Mouse (Mus musculus): ENCODE measurements around the gene Pacsin2.
A peak's percentile ranks its signal among the peaks of the same experiment; 100 is the strongest.

Pacsin2 gene

GRCm38 (mm10) chr15:83451621-83452210, 12.7 kb downstream of the Pacsin2 start:
- no peak for DNase-seq (ENCODE audit: low spot score in 2 of 2)

DNA sequence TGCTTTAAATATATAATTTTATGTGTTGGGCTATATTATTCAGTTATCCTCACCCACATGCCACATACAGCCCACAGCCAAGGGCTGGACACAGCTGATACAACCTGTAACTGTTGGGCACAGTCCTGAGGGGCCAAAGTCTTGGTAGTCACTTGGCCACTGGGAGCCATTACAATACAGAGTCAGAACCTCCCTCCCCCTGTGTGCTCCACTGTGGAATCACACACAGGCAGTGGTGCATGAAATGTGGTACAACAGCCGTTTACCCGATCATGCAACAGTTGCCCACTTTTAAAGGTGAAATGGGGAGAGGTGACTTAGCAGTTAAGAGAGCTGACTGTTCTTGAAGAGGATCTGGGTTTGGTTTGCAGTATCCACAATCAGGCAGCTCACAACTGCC, 14.4 kb downstream of the Pacsin2 start:
- DNase-seq (ENCODE audit: low spot score in 2 of 2): no peak

GRCm38 (mm10) chr15:83448646-83449045, 15.8 kb downstream of the Pacsin2 start:
- no peak for DNase-seq (ENCODE audit: low spot score in 2 of 2)

GRCm38 (mm10) chr15:83447791-83448544, 16.4 kb downstream of the Pacsin2 start:
- DNase-seq (ENCODE audit: low spot score in 2 of 2): peak; percentile 75 to 86

GRCm38 (mm10) chr15:83445908-83446307, 18.5 kb downstream of the Pacsin2 start:
- DNase-seq (ENCODE audit: low spot score in 2 of 2): no peak

DNA sequence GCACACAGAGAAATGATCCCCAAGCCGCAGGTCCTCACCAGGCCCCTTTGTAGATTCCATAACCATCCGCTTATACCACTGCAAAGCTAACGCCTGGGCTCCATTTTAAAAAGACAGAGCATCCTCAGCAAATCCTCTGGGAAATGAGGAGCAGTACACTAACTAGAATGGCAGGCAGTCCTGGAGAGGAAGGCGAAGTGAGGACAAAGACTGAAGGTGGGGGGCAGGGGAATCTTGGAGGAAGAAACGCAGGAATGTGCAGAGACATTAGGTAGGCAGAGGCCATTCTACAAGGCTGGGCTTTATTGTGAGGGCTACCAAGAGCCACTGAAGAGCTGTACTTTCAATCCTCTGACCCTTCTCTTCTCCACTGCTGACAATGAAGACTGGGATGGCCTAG, 19.0 kb downstream of the Pacsin2 start:
- no peak for DNase-seq (ENCODE audit: low spot score in 2 of 2)

DNA sequence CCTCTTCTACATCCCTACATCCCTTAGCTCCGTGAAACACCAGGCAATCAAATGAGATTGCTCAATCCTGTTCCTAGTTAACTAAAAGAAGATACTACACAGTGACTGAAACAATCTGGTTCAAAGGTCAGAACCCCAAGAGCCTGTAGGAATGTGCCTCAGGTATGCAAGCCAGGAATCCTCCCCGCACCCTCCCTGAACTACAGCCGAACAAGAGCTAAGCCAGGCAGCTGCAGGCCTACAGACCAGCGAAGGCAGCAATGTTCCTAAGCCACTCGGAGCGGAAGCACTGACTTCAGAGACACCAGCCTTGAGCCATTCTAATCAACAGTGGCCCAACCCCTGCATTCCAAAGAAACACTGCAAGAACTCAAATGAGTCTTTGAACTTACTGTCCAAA, 20.0 kb downstream of the Pacsin2 start:
- DNase-seq (ENCODE audit: low spot score in 2 of 2): no peak

GRCm38 (mm10) chr15:83442495-83443037, 21.8 kb downstream of the Pacsin2 start:
- no peak for DNase-seq (ENCODE audit: low spot score in 2 of 2)

DNA sequence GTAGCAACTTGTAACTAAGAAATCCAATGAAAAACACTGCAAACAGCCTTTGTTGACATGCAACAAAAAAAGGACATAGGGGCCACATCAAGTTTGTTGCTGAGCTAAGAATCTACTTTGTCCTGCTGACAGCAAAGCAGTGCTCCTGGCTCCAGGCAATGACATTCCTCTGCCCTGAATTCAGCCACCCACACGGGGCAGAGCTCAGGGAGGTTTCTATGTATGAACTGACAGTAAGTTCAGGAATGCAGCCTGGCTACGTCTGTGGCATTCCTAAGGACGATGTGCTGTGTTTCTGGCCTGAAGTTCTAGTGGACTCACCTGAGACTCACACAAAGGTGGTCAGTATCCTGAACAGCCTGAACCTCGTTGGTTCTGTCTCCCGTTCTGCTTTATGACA, 23.7 kb downstream of the Pacsin2 start:
- no peak for DNase-seq (ENCODE audit: low spot score in 2 of 2)

- no peak for DNase-seq (ENCODE audit: low spot score in 2 of 2)
Observed at GRCm38 (mm10) chr15:83436541-83436940, 27.9 kb downstream of the Pacsin2 start.

DNA sequence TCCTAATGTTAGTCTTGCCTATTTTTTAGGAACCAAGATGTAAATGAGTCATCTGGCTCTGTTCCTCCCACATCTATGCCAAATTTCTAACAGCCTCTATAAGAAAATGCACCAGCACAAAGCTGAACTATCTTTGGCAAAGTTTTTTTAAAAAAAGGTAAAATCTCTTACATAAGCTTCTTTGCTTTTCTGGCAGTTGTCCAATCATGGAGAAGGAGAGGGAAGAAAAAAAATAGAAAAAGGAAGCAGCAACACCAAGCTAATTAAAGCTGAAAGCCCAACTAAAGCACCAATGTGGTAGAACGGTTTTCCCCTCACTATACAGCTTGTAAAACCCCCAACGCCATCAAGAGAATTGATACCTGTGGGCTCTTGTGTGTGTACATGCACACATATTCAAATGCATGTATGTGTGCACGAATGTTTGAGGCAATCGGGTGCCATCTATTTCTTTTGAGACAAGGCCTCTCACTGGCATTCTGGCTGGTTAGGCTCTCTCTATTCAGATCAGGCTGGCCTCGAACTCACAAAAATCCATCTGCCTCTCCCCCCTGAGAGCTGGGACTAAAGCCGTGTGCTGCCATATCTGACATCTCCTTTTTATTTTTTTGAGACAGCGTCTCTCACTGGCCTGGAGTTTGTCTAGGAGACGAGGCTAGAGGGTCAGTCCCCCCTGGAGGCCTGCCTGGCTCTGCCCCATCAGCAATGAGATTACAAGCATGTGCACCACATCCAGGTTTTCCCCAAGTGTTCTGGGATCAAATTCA, 28.9 kb downstream of the Pacsin2 start:
- DNase-seq (ENCODE audit: low spot score in 2 of 2): no peak

DNA sequence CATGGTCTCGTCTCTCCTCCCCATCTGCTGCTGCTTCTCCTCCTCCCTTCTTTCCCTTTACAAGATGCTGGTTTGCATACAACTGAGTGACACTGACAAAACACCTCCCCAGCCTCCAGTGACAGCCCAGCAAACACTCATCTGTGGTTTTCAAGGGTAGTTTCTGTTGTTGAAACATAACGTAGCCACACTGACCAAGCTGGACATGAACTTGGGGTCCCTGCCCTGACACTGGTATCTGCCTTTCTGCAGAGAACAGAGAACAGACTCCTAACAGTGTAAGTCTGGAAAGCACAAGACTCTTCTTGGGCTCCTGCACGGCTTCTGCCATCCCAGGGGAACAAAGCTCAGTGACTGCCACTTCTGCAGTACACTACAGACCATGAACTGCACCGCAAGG, 29.7 kb downstream of the Pacsin2 start:
- no peak for DNase-seq (ENCODE audit: low spot score in 2 of 2)

- no peak for DNase-seq (ENCODE audit: low spot score in 2 of 2)
Observed at GRCm38 (mm10) chr15:83433344-83433743, 31.1 kb downstream of the Pacsin2 start.

DNA sequence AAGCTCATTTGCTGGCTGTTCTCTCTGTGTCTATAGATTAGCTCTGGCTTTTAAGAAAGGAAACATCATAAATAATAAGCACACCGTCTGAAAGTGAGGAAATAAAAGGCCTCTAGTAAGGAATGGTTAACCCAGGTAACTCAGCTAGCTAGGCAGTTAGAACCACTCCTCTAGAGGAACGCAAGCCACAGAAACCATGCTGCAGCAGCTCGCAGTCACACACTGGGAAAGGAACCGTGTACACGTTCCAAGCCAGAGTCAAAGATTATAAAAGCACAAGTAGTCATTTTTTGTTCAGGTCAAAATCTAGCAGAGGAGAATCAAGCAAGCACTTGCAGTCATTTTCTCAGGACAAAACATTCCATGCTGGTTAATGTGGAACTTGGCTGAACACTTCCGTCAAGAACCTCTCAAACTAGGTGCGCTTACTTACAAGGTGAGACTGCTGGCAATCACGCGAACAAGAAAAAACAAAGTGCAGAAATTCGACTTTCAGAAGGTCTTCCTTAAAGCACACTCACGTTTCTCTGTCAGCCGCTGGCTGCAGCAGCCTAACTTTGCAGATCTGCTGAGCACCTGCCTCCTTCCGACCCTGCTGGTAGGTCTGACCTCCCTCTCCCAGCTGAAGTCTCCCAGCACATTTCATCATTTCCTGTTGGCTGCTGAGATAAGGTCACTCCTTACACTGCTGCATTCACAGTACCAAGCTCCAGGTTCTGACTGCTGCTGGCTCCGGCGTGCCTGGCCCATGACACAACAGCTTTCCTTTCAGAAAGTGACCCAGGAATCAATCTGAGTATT, 32.0 kb downstream of the Pacsin2 start:
- DNase-seq (ENCODE audit: low spot score in 2 of 2): no peak

DNA sequence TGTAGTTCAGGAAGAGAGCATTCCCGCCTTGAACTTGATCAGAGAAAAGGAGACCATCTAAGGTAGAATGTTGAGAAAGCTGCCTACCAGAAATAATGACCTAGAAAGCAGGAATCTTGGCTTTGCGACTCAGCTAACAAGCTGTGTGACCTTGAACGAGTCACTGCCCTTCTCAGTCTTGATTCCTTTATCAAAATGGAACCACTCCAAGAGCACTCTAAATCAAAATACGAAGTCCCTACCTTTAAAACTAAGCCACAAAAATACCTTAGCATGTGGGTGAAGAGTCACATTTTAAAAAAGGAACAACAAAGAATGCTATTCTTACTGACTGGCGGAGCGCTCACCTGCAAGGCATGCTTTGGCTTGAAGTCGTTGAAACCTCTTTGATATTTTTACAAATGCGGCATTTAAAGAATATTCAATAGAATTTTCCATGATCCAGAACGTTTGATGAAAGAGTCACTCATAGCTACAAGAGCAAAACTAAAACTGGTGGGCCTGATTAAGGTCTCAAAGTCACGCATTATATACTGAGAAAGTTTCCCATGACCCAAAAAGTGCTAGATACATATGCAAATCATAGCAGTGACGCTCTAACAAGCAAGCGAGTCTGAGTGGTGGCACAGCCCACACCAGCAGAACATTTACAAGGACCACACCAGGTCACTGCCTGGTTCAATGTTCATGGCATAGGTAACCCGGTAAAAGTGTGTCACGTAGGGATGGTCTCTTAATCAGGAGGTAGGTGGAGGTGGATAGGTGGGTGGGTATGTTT, 33.2 kb downstream of the Pacsin2 start:
- DNase-seq (ENCODE audit: low spot score in 2 of 2): no peak

- no peak for DNase-seq (ENCODE audit: low spot score in 2 of 2)
Observed at GRCm38 (mm10) chr15:83430419-83430818, 34.0 kb downstream of the Pacsin2 start.

- no peak for DNase-seq (ENCODE audit: low spot score in 2 of 2)
Observed at GRCm38 (mm10) chr15:83428586-83428985, 35.8 kb downstream of the Pacsin2 start.

- DNase-seq (ENCODE audit: low spot score in 2 of 2): no peak
Observed at GRCm38 (mm10) chr15:83427294-83428163, 36.9 kb downstream of the Pacsin2 start.

GRCm38 (mm10) chr15:83425794-83426193, 38.6 kb downstream of the Pacsin2 start:
- no peak for DNase-seq (ENCODE audit: low spot score in 2 of 2)

- no peak for DNase-seq (ENCODE audit: low spot score in 2 of 2)
Observed at GRCm38 (mm10) chr15:83425277-83425676, 39.1 kb downstream of the Pacsin2 start.
